Mouse (Mus musculus) MEL (cell line): ENCODE measurements around the gene Vsig4. TPM values are rescaled to one million over a fixed set of nuclear protein-coding genes. Genes with fewer than 3 reads are reported as not detected.

Experiments
- DNase-seq: peaks from one replicate; pipeline ENCODE4 v3.0.0; 2011; ENCODE audit warnings: low read depth, low spot score
- H3K27ac ChIP-seq: 2 replicates; pipeline ENCODE4 v1.5.1; 2012; ENCODE audit warnings: low read depth, mild to moderate bottlenecking, control low read depth, low read length, moderate library complexity; ENCODE audit not compliant: control insufficient read depth
- H3K27me3 ChIP-seq, 2 experiments: fragments of 150-350 bp in 1 of 2; sonication (generic) in 1 of 2; 2 replicates each; pipeline ENCODE4 v1.6.1; 2012; ENCODE audit warnings: low read length in 2 of 2, mild to moderate bottlenecking in 2 of 2, improper control_type of control experiment in 1 of 2, moderate library complexity in 1 of 2; ENCODE audit not compliant: insufficient read depth in 2 of 2, control insufficient read depth in 1 of 2
- H3K36me3 ChIP-seq, 2 experiments: 2 replicates each; pipeline ENCODE4 v1.6.1; 2012 to 2014; ENCODE audit warnings: low read length in 2 of 2, improper control_type of control experiment in 1 of 2, inconsistent platforms in 1 of 2, mild to moderate bottlenecking in 1 of 2; ENCODE audit not compliant: insufficient read depth in 2 of 2, control insufficient read depth in 1 of 2
- H3K4me1 ChIP-seq, 2 experiments: fragments of 150-350 bp in 1 of 2; sonication (generic) in 1 of 2; 2 replicates each; pipeline ENCODE4 v1.6.1; 2012; ENCODE audit warnings: low read length in 2 of 2, improper control_type of control experiment in 1 of 2, mild to moderate bottlenecking in 1 of 2; ENCODE audit not compliant: insufficient read depth in 2 of 2, control insufficient read depth in 1 of 2
- H3K4me3 ChIP-seq, 2 experiments: fragments of 150-350 bp in 1 of 2; sonication (generic) in 1 of 2; 2 replicates each; pipeline ENCODE4 v1.5.1; 2012; ENCODE audit warnings: low read depth in 2 of 2, low read length in 2 of 2, mild to moderate bottlenecking in 2 of 2, moderate library complexity in 2 of 2, control low read depth in 1 of 2, improper control_type of control experiment in 1 of 2; ENCODE audit not compliant: control insufficient read depth in 1 of 2, insufficient read depth in 1 of 2
- H3K79me2 ChIP-seq: 2 replicates; pipeline ENCODE4 v1.6.1; 2012; ENCODE audit warnings: mild to moderate bottlenecking, low read length, moderate library complexity; ENCODE audit not compliant: control insufficient read depth, poor library complexity, insufficient read depth
- H3K9ac ChIP-seq: 2 replicates; pipeline ENCODE4 v1.6.1; 2012; ENCODE audit warnings: low read depth, mild to moderate bottlenecking, control low read depth, low read length, moderate library complexity; ENCODE audit not compliant: control insufficient read depth, poor library complexity, severe bottlenecking
- H3K9me3 ChIP-seq: fragments of 150-350 bp; sonication (generic); replicated peaks from 2 replicates; pipeline ENCODE4 v1.6.1; 2012; ENCODE audit warnings: mild to moderate bottlenecking, low read length, improper control_type of control experiment, moderate library complexity; ENCODE audit not compliant: insufficient read depth
- CHD1 ChIP-seq: IDR thresholded peaks from 2 replicates; pipeline ENCODE4 v1.6.1; 2012; ENCODE audit warnings: low read depth, mild to moderate bottlenecking, inconsistent platforms, low read length, improper control_type of control experiment
- CHD2 ChIP-seq: IDR thresholded peaks from 2 replicates; pipeline ENCODE4 v1.6.1; 2011; ENCODE audit warnings: low read length, improper control_type of control experiment
- CTCF ChIP-seq, 3 experiments: IDR thresholded peaks in 2 of 3; conservative IDR thresholded peaks in 1 of 3; 2 replicates each; pipeline ENCODE4 v1.5.1; 2011 to 2012; ENCODE audit warnings: low read length in 3 of 3, low read depth in 2 of 3, mild to moderate bottlenecking in 2 of 3, improper control_type of control experiment in 1 of 3, inconsistent platforms in 1 of 3, mixed read lengths in 1 of 3, moderate library complexity in 1 of 3; ENCODE audit not compliant: control insufficient read depth in 1 of 3, insufficient read depth in 1 of 3, poor library complexity in 1 of 3, severe bottlenecking in 1 of 3
- E2F4 ChIP-seq: IDR thresholded peaks from 2 replicates; pipeline ENCODE4 v1.6.1; 2011; ENCODE audit warnings: low read depth, low read length, improper control_type of control experiment, borderline replicate concordance
- EP300 ChIP-seq, 2 experiments: IDR thresholded peaks; 2 replicates each; pipeline ENCODE4 v1.6.1; 2011; ENCODE audit warnings: improper control_type of control experiment in 2 of 2, low read length in 2 of 2, low read depth in 1 of 2, mild to moderate bottlenecking in 1 of 2
- ETS1 ChIP-seq: IDR thresholded peaks from 2 replicates; pipeline ENCODE4 v1.6.1; 2012; ENCODE audit warnings: low read depth, mild to moderate bottlenecking, inconsistent platforms, low read length, improper control_type of control experiment, moderate library complexity
- GABPA ChIP-seq: IDR thresholded peaks from 2 replicates; pipeline ENCODE4 v1.6.1; 2012; ENCODE audit warnings: low read depth, mild to moderate bottlenecking, inconsistent platforms, low read length, improper control_type of control experiment, moderate library complexity
- GATA1 ChIP-seq: IDR thresholded peaks from 2 replicates; pipeline ENCODE4 v1.6.1; 2011; ENCODE audit warnings: low read depth, low read length, improper control_type of control experiment
- HCFC1 ChIP-seq: IDR thresholded peaks from 2 replicates; pipeline ENCODE4 v1.6.1; 2012; ENCODE audit warnings: low read depth, mild to moderate bottlenecking, inconsistent platforms, low read length, improper control_type of control experiment, moderate library complexity
- JUND ChIP-seq: IDR thresholded peaks from 2 replicates; pipeline ENCODE4 v1.6.1; 2011; ENCODE audit warnings: low read depth, mild to moderate bottlenecking, improper control_type of control experiment, low read length
- MAX ChIP-seq: IDR thresholded peaks from 2 replicates; pipeline ENCODE4 v1.6.1; 2011; ENCODE audit warnings: low read length, improper control_type of control experiment
- MXI1 ChIP-seq: IDR thresholded peaks from 2 replicates; pipeline ENCODE4 v1.6.1; 2011; ENCODE audit warnings: mild to moderate bottlenecking, low read depth, low read length, improper control_type of control experiment
- MYB ChIP-seq: IDR thresholded peaks from 2 replicates; pipeline ENCODE4 v1.6.1; 2011; ENCODE audit warnings: mild to moderate bottlenecking, low read depth, low read length, improper control_type of control experiment
- MYC ChIP-seq: IDR thresholded peaks from 2 replicates; pipeline ENCODE4 v1.6.1; 2011; ENCODE audit warnings: low read depth, mild to moderate bottlenecking, low read length, improper control_type of control experiment, moderate library complexity
- POLR2A ChIP-seq, 2 experiments: IDR thresholded peaks; 2 replicates each; pipeline ENCODE4 v1.6.1; 2011 to 2012; ENCODE audit warnings: low read length in 2 of 2, mild to moderate bottlenecking in 2 of 2, control low read depth in 1 of 2, improper control_type of control experiment in 1 of 2, low read depth in 1 of 2, moderate library complexity in 1 of 2; ENCODE audit not compliant: control insufficient read depth in 1 of 2, insufficient read depth in 1 of 2, poor library complexity in 1 of 2
- RAD21 ChIP-seq: IDR thresholded peaks from 2 replicates; pipeline ENCODE4 v1.6.1; 2011; ENCODE audit warnings: mild to moderate bottlenecking, low read depth, low read length, improper control_type of control experiment
- SIN3A ChIP-seq: IDR thresholded peaks from 2 replicates; pipeline ENCODE4 v1.6.1; 2012; ENCODE audit warnings: low read length, improper control_type of control experiment, inconsistent platforms
- SMC3 ChIP-seq: IDR thresholded peaks from 2 replicates; pipeline ENCODE4 v1.6.1; 2011; ENCODE audit warnings: low read depth, low read length, improper control_type of control experiment
- TAL1 ChIP-seq: IDR thresholded peaks from 2 replicates; pipeline ENCODE4 v1.6.1; 2012; ENCODE audit warnings: mild to moderate bottlenecking, inconsistent platforms, low read length, moderate library complexity, mixed read lengths
- TCF12 ChIP-seq: IDR thresholded peaks from 2 replicates; pipeline ENCODE4 v1.6.1; 2014; ENCODE audit warnings: low read depth, mild to moderate bottlenecking, inconsistent platforms, low read length, improper control_type of control experiment, moderate library complexity
- USF1 ChIP-seq: IDR thresholded peaks from 2 replicates; pipeline ENCODE4 v1.6.1; 2014; ENCODE audit warnings: low read depth, mild to moderate bottlenecking, inconsistent platforms, low read length, improper control_type of control experiment, moderate library complexity
- ZC3H11A ChIP-seq: IDR thresholded peaks from 2 replicates; pipeline ENCODE4 v1.6.1; 2012; ENCODE audit warnings: low read depth, mild to moderate bottlenecking, inconsistent platforms, low read length, improper control_type of control experiment
- ZKSCAN1 ChIP-seq: IDR thresholded peaks from 2 replicates; pipeline ENCODE4 v1.6.1; 2012; ENCODE audit warnings: low read depth, mild to moderate bottlenecking, inconsistent platforms, low read length, improper control_type of control experiment, moderate library complexity
- ZMIZ1 ChIP-seq: IDR thresholded peaks from 2 replicates; pipeline ENCODE4 v1.6.1; 2012; ENCODE audit warnings: low read depth, mild to moderate bottlenecking, inconsistent platforms, low read length, improper control_type of control experiment, moderate library complexity
- polyA plus RNA-seq, 2 experiments: library from polyadenylated mRNA; stranded (reverse) in 1 of 2; unstranded in 1 of 2; fragments of >175 nt in 1 of 2; fragments of >200 nt in 1 of 2; gene quantifications; 2 replicates each; pipeline versions ENCODE4 v1.2.1 to v1.2.4; 2012; ENCODE audit warnings: low replicate concordance in 2 of 2, low read depth in 1 of 2; ENCODE audit not compliant: insufficient read length in 2 of 2, insufficient read depth in 1 of 2, missing spikeins in 1 of 2
- total RNA-seq: library from RNA; depleted of rRNA; stranded (reverse); fragments of 300-350 nt; gene quantifications from 2 replicates; pipeline ENCODE4 v1.2.3, GENCODE M21; 2012

Gene Vsig4
- total and polyA plus RNA-seq, 3 experiments: not detected

DNA sequence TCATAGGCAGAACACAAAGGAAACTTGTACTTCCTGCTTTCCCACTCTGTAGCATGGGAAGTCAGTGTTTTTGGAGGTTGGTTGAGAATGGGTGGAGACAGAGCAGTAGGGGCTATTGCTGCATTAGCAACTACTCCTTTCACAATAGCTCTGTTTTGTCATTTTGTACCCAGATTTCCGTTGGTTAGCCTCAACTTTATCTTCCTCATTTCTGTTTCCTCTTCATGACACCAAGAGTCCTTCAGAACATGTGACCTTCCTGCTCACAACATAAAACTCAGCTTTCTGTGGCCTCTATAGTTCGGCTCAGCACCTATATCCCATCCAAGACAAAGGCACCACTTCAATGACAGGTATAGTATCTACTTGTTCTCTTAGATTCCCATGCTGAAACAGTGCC is 53.6 kb downstream of the Vsig4 start (continued):
- TF ChIP-seq MYB: peak; percentile 50; the same call in 1 of the 2 replicates
- TF ChIP-seq GABPA: no peak
- TF ChIP-seq CHD2: no peak
- no peak for TF ChIP-seq SMC3
- TF ChIP-seq ZMIZ1: no peak
- TF ChIP-seq RAD21: no peak
- TF ChIP-seq TAL1: peak; percentile 67
- TF ChIP-seq E2F4: no peak
- no peak for TF ChIP-seq JUND
- TF ChIP-seq CTCF (IDR thresholded peaks at IDR 0.05 in 2 of 3, conservative IDR thresholded peaks at IDR 0.05 in 1 of 3; ENCODE audit: control insufficient read depth in 1 of 3, insufficient read depth in 1 of 3, low read depth in 2 of 3, low read length in 3 of 3, poor library complexity in 1 of 3, severe bottlenecking in 1 of 3): no peak
- peak; percentile 53; the same call in 1 of the 2 replicates for TF ChIP-seq MYC
- no peak for TF ChIP-seq ZC3H11A
- TF ChIP-seq CHD1: no peak
- TF ChIP-seq USF1: peak; percentile 85
- TF ChIP-seq HCFC1: no peak
- TF ChIP-seq POLR2A (IDR thresholded peaks at IDR 0.05; ENCODE audit: control insufficient read depth in 1 of 2, insufficient read depth in 1 of 2, low read depth in 1 of 2, low read length in 2 of 2, poor library complexity in 1 of 2): no peak
- TF ChIP-seq SIN3A: peak; percentile 72
- peak; percentile 70 for TF ChIP-seq MAX
- no peak for TF ChIP-seq ZKSCAN1
- TF ChIP-seq, all 39 proteins: peak for 12

DNA sequence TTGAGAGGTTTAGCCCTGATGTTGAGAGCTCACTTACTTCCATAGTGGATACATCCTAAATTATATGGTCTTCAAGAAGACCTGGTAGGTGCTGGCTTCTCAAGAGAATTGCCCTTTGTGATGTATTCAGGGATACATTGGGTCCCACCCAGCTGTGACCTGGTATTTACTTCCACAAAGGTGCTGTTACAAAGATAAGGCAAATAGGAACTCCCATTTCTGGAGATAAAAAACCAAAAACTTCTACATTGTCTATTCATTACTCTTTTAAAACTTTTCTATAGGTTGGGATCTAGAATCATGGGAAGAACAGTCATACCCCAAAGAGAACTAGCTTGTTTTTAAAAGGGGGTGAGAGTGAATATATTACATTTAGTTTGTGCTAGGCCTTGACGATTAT is 54.2 kb downstream of the Vsig4 start:
- Histone ChIP-seq H3K9me3 (no peaks in the 10 kb centered on the region), H3K9ac (no peak overlapping the region), H3K27me3 (no peaks in the 10 kb centered on the region), H3K36me3 (peaks cover 0 to 17% of the 10 kb centered on the region in 2 experiments; a peak in 2 of 4 replicates), H3K4me3 (no peak overlapping the region), H3K27ac (peak overlapping the region; percentile 43; the same call in 1 of the 2 replicates), H3K4me1 (0 out of 4 replicates have a peak, but pooled peaks cover 0 to 3% of the 10 kb centered on the region in 2 experiments), H3K79me2 (no peaks in the 10 kb centered on the region)
- TF ChIP-seq TCF12: peak; percentile 82
- TF ChIP-seq TAL1: peak; percentile 48; the same call in 1 of the 2 replicates
- no peak for TF ChIP-seq E2F4
- no peak for TF ChIP-seq SMC3
- no peak for TF ChIP-seq MXI1
- peak; percentile 47 to 72; a peak in 3 of 4 replicates for TF ChIP-seq EP300 (IDR thresholded peaks at IDR 0.05; ENCODE audit: low read depth in 1 of 2, low read length in 2 of 2)
- TF ChIP-seq GATA1: peak; percentile 65
- peak; percentile 51; the same call in 1 of the 2 replicates for TF ChIP-seq ETS1
- peak; percentile 45 for DNase-seq
